Mouse (Mus musculus) neural tube, embryonic 15.5 days (tissue): Measurements from ENCODE around the gene Fsd2. TPM values are rescaled to one million over a fixed set of nuclear protein-coding genes. Genes with fewer than 3 reads are reported as not detected.

ENCODE experiments used
- ATAC-seq: fragments of 200-750 bp; cut with Nextera tagmentation; 2 replicates; pipeline ENCODE4 v1.8.0; 2017; ENCODE audit warnings: mild to moderate bottlenecking, moderate TSS enrichment, moderate library complexity; ENCODE audit not compliant: low FRiP score
- H3K27ac ChIP-seq: fragments of 300-500 bp; sonication (generic); replicated peaks from 2 replicates; pipeline ENCODE4 v1.5.1; 2015; ENCODE audit warnings: mild to moderate bottlenecking, inconsistent platforms
- H3K27me3 ChIP-seq: fragments of 300-500 bp; sonication (generic); replicated peaks from 2 replicates; pipeline ENCODE4 v1.6.1; 2015; ENCODE audit warnings: inconsistent platforms
- H3K36me3 ChIP-seq: fragments of 300-500 bp; sonication (generic); 2 replicates; pipeline ENCODE4 v1.6.1; 2015; ENCODE audit warnings: inconsistent platforms
- H3K4me1 ChIP-seq: fragments of 300-500 bp; sonication (generic); 2 replicates; pipeline ENCODE4 v1.6.1; 2015; ENCODE audit warnings: inconsistent platforms
- H3K4me2 ChIP-seq: fragments of 300-500 bp; sonication (generic); 2 replicates; pipeline ENCODE4 v1.6.1; 2015; ENCODE audit warnings: inconsistent platforms, mild to moderate bottlenecking, moderate library complexity
- H3K4me3 ChIP-seq: fragments of 300-500 bp; sonication (generic); replicated peaks from 2 replicates; pipeline ENCODE4 v1.5.1; 2015; ENCODE audit warnings: mild to moderate bottlenecking, inconsistent platforms
- H3K9ac ChIP-seq: fragments of 300-500 bp; sonication (generic); replicated peaks from 2 replicates; pipeline ENCODE4 v1.6.1; 2015; ENCODE audit warnings: mild to moderate bottlenecking, inconsistent platforms
- H3K9me3 ChIP-seq: fragments of 300-500 bp; sonication (generic); replicated peaks from 2 replicates; pipeline ENCODE4 v1.6.1; 2016; ENCODE audit warnings: inconsistent platforms
- WGBS: fragments of 180-500 bp; shearing (Covaris S2); methylation state at CpG from one replicate; pipeline ENCODE4 v1.1.7; 2015; ENCODE audit warnings: mixed read lengths; 5-methylcytosine and 5-hydroxymethylcytosine counted together
- polyA plus RNA-seq: library from polyadenylated mRNA; unstranded; fragments of >200 nt; fragmentation: Nextera tagmentation; extraction: Ambion mirVana; gene quantifications from 2 replicates; pipeline ENCODE4 v1.2.1, GENCODE M21; 2015

Fsd2 gene
- polyA plus RNA-seq, 1 experiment from 2014 or later = 0.28 TPM

DNA sequence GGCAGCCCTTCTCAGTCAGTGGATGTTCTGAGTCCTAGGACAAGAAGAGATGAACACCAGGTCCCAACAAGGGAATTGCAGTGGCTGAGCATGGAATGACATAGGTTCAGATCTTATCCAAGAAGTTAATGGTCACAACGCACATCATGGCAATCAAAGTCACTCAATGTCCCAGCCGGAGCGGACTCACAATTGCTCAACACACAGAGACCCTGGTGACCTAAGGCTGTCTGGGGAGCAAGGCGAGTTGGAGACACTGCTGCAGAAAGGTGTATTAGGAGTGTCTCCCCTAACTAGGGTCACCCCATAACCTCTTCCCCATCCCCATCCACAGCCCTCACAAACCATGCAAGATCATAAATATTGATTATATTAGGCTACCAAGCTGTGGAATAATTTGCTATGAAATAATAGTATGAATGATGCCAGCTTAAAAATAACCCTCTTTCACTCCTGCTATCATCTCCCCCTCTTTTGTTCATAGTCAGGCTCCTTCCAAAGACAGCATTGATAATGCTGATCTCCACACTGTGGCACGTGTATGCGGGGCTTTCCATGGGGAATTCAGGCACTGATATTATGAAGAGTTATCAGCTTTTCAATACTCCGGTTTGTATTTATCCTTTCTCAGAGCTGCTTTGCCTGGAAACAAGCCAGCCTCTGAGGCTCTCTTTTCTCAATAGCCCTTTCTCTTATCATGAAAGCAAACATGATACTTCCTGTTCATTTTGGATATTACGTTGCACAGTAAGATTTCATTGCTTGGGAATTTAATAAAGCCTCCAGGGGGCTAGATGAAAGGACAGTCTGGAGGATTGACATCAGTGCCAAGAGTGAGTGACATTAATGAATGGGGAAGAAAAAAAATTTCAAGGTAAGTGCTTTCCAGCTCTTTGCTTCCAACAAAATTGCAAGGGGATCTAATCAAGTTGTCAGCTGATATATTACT is 6.4 kb downstream of the Fsd2 start:
- WGBS = 69% methylated on average over 8 of the region's 8 CpGs
- no peak for ATAC-seq
- no peaks in the 10 kb centered on the region for H3K4me1 ChIP-seq
- no peaks in the 10 kb centered on the region for H3K27me3 ChIP-seq
- H3K4me2 ChIP-seq = no peak overlapping the region
- no peaks in the 10 kb centered on the region for H3K36me3 ChIP-seq
- H3K27ac ChIP-seq = no peak overlapping the region
- no peaks in the 10 kb centered on the region for H3K9me3 ChIP-seq
- H3K9ac ChIP-seq = no peak overlapping the region
- no peak overlapping the region for H3K4me3 ChIP-seq

DNA sequence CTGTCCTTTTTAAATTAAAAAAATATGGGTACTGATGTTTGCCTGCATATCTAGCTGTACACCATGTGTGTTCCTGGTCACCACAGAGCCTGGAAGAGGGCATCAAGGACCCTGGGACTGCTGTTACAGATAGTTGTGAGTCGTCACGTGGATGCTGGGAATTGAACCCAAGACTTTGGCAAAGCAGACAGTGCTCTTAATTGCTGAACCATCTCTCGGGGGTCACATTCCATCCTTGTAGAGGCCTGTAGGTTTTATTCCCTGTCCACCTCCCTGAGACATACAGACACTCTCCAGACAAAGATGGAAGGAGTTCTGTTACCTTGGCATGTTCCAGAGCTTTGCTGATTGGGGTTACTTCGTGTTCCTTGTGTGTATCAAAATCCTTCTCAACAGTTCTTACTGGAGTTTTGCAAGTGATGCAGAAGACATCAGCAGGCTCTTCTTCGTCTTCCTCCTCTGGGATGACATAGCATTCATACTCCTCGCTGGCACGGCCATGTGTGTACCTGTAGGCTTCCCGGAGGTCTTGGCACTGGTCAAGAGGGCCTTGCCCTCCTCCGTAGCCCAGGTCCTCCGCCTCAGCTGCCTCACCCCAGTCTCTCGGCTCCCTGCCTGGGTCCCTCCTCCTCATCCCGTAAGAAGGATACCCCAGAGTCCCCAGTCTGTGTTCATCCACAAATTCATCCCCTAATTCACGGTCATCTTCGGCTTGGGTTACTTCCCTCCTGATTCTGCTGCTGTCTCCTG is 7.3 kb downstream of the Fsd2 start:
- Histone ChIP-seq H3K4me2 (no peak overlapping the region), H3K27ac (no peak overlapping the region), H3K9ac (no peak overlapping the region), H3K27me3 (no peaks in the 10 kb centered on the region), H3K36me3 (no peaks in the 10 kb centered on the region), H3K9me3 (no peaks in the 10 kb centered on the region), H3K4me1 (no peaks in the 10 kb centered on the region), H3K4me3 (no peak overlapping the region)
- ATAC-seq = no peak
- WGBS = 89% methylated on average over 14 of the region's 14 CpGs

DNA sequence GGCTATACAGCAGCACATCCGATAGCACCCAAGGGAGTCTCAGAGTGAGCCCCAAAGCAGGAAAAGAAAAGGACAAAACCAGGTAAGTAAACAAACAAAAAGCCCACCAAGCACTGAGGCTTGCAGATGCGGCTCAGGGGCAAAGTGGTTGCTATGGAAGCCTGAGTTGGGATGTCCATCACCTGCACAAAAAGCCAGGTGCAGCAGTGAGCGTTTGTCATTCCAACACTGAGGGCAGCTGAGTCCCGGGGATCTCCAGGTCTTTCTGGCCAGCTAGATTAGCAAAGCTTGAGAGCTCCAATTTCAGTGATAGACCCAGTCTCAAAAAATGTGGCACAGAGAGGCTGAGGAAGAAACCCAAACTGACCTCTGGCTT is 8.8 kb downstream of the Fsd2 start:
- Histone ChIP-seq H3K9ac (no peak overlapping the region), H3K4me2 (no peak overlapping the region), H3K4me1 (no peaks in the 10 kb centered on the region)

DNA sequence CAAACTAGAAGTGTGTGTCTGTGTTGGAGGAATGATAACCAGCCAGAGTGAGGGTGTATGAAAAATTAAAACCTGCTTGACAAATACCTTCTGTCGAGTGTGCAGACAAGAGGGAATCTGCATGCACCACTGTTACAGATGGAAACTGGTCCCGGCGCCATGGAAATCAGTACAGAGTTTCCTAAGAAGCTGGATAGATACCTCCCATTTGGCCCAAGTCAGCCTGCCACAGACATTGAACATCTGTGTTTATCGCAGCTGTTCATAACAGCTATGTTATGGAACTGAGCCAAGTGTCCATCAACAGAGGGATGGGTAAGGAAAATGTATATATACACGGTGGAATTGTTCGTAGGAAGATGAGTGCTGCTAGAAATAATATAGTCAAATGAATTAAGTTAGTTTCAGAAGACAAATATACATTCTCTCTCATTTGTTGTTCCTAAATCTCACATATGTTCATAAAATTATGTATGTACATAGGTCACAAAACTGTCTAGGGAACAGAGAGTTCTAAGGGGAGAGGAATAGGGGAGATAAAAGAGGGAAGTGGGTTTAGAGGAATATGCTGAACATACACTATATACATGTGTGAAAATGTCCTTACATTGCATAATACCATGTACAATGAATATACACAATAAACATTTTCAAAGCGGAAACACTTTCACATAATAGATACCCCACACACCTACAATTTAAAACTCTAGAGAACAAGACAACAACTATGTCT is 9.3 kb downstream of the Fsd2 start:
- H3K9ac ChIP-seq = no peak overlapping the region
- ATAC-seq = no peak
- H3K36me3 ChIP-seq = no peaks in the 10 kb centered on the region
- H3K4me3 ChIP-seq = no peak overlapping the region
- H3K27me3 ChIP-seq = no peaks in the 10 kb centered on the region
- 71% methylated on average over 7 of the region's 7 CpGs for WGBS
- H3K4me2 ChIP-seq = no peak overlapping the region
- no peak overlapping the region for H3K27ac ChIP-seq
- H3K4me1 ChIP-seq = no peaks in the 10 kb centered on the region
- H3K9me3 ChIP-seq = no peaks in the 10 kb centered on the region

More for the DNA sequence above, 8.8 kb downstream of the Fsd2 start:
- Histone ChIP-seq H3K27me3 (no peaks in the 10 kb centered on the region), H3K9me3 (no peaks in the 10 kb centered on the region), H3K27ac (no peak overlapping the region), H3K36me3 (no peaks in the 10 kb centered on the region), H3K4me3 (no peak overlapping the region)
- ATAC-seq = no peak
- 77% methylated on average over 4 of the region's 4 CpGs for WGBS

DNA sequence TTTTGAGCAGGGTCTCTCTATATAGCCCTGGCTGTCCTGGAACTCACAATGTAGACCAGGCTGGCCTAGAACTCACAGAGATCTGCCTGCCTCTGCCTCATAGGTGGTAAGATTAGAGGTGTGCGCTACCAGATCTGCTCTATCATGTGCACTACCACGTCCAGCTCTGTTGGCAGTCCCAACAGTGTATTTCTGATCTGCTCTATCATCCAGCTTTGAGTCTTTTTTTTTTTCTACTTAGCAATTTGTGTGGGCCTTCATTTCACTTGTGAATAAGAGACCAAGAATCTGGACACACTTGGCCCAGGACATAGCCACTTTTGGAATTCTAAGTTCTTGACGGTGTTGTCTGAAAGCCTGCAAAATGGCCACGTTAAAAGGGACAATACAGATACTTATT is 9.9 kb downstream of the Fsd2 start:
- Histone ChIP-seq H3K27ac (no peak overlapping the region), H3K36me3 (no peaks in the 10 kb centered on the region), H3K27me3 (no peaks in the 10 kb centered on the region), H3K4me1 (no peaks in the 10 kb centered on the region), H3K9ac (no peak overlapping the region), H3K4me2 (no peak overlapping the region), H3K9me3 (no peaks in the 10 kb centered on the region), H3K4me3 (no peak overlapping the region)
- no peak for ATAC-seq
- WGBS = 89% methylated on average over 4 of the region's 4 CpGs

DNA sequence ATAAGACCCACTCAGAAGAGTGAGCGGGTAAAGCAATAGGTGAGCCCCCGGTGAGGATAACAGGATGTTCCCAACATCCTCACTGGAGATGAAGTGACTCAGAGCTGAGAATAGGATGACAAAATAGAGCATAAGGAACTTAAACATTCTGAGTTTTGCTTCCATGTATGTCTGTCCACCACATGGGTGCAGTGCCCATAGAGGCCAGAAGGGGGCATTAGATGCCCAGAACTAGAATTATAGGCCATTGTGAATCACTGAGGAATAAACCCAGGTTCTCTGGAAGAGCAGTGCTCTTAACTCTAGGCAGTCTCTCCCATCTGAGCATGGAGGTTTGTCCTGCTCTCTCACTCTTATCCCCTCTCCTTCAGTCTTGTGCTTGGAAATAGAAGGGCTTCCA is 12.4 kb downstream of the Fsd2 start:
- Histone ChIP-seq H3K27ac (no peak overlapping the region), H3K9me3 (no peaks in the 10 kb centered on the region), H3K4me3 (no peak overlapping the region), H3K9ac (no peak overlapping the region), H3K27me3 (no peaks in the 10 kb centered on the region), H3K36me3 (no peaks in the 10 kb centered on the region), H3K4me1 (no peaks in the 10 kb centered on the region), H3K4me2 (no peak overlapping the region)
- no peak for ATAC-seq
- 85% methylated on average over 2 of the region's 2 CpGs for WGBS

DNA sequence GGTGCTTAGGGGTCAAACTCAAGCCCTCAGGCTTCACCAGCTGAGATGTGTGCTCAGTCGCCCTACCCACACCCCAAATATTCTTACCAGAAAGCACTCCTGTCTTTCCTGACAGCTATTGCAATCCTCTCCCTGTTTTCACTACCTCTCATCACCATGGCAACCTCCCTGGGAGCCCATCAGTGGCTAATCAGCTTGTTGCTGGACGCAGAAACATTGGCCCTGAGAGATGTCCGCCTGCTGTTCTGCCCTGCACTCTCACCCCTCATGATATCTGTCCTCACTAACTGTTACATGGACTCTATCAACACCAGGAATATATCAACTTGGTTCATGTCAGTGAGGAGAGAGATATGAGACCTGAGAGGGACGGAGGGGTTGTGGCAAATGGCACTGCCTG is 13.2 kb downstream of the Fsd2 start:
- no peaks in the 10 kb centered on the region for H3K9me3 ChIP-seq
- ATAC-seq = peak; percentile 65; the same call in 1 of the 2 replicates
- no peak overlapping the region for H3K4me2 ChIP-seq
- no peaks in the 10 kb centered on the region for H3K27me3 ChIP-seq
- WGBS = 43% methylated on average over 4 of the region's 4 CpGs
- H3K9ac ChIP-seq = no peak overlapping the region
- no peaks in the 10 kb centered on the region for H3K4me1 ChIP-seq
- H3K27ac ChIP-seq = no peak overlapping the region
- no peaks in the 10 kb centered on the region for H3K36me3 ChIP-seq
- no peak overlapping the region for H3K4me3 ChIP-seq

DNA sequence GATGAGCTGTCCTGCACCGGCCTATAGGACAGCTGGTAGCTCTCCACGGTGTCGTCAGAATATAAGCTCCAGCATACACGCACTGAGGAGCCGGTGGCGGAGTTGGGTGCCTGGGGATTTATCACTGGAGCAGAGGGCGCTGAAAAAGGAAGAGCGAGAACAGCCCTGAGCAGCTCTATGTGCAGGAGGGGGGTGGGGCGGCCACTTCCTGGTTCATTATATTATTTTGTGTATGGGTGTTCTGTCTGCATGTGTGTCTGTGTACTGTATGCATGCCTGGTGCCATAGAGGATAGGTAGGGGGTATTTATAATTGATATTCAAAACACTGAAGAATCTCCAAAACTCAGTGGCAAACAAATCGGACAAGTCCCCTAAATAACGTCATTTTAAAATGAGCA is 17.9 kb downstream of the Fsd2 start:
- H3K36me3 ChIP-seq = no peaks in the 10 kb centered on the region
- no peak overlapping the region for H3K27ac ChIP-seq
- no peaks in the 10 kb centered on the region for H3K9me3 ChIP-seq
- WGBS = 68% methylated on average over 11 of the region's 11 CpGs
- no peak overlapping the region for H3K4me3 ChIP-seq
- no peaks in the 10 kb centered on the region for H3K27me3 ChIP-seq
- H3K4me2 ChIP-seq = no peak overlapping the region
- no peak for ATAC-seq
- H3K9ac ChIP-seq = no peak overlapping the region
- H3K4me1 ChIP-seq = no peaks in the 10 kb centered on the region

DNA sequence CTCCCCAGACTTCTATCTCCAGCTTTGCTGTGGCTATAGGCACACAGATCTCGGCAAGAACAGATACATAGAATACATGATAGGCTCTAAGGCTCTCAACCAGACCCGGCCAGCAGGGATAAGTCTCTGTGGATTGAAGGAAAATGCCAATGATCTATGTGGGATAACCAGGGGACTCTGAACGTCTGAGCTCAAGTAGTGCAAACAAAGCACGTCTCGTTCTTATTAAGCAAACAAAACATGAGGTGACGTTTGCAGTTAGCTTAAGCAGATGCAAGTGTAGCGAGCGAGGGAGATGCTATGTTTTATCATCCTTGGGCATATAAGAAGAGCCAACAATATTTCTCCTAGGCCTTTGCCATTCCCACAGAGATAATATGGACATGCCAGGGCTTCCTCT is 23.8 kb downstream of the Fsd2 start:
- 91% methylated on average over 8 of the region's 8 CpGs for WGBS
- no peak for ATAC-seq

DNA sequence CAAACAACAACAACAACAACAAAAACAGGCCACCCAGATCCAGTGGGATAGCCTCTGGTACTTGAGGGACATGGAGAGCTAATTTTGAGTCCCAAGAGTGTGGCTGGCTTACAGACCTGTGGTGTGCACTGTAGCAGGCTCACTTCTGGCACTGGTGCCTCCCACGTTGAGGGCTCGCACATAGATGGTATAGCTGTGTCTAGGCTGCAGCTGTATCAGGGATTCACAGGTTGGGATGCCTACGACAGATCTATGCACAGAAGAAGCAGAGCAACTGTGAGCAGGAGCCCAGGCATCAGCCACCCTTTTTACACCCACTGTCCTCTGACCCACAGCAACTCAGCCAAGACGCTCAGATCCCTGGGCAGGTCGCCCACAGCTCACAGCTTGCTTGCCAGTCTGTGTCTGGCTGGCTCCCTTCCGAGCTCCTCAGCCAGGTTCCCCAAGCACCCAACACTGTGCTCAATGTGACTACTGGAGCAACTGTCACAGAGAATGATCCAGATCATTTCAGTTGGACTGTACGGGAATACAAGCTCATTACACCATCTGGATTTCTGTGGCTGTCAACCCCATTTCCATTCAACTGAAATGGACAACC is 24.7 kb downstream of the Fsd2 start:
- Histone ChIP-seq H3K9ac (no peak overlapping the region), H3K27me3 (no peaks in the 10 kb centered on the region), H3K4me3 (no peak overlapping the region), H3K36me3 (no peaks in the 10 kb centered on the region), H3K27ac (no peak overlapping the region), H3K4me2 (no peak overlapping the region), H3K4me1 (no peaks in the 10 kb centered on the region), H3K9me3 (no peaks in the 10 kb centered on the region)
- WGBS = 84% methylated on average over 7 of the region's 7 CpGs
- no peak for ATAC-seq

More for the DNA sequence above, 23.8 kb downstream of the Fsd2 start:
- H3K36me3 ChIP-seq = no peaks in the 10 kb centered on the region
- no peak overlapping the region for H3K27ac ChIP-seq
- H3K9me3 ChIP-seq = no peaks in the 10 kb centered on the region
- H3K27me3 ChIP-seq = no peaks in the 10 kb centered on the region
- no peak overlapping the region for H3K9ac ChIP-seq
- no peak overlapping the region for H3K4me3 ChIP-seq
- H3K4me1 ChIP-seq = no peaks in the 10 kb centered on the region
- H3K4me2 ChIP-seq = no peak overlapping the region

DNA sequence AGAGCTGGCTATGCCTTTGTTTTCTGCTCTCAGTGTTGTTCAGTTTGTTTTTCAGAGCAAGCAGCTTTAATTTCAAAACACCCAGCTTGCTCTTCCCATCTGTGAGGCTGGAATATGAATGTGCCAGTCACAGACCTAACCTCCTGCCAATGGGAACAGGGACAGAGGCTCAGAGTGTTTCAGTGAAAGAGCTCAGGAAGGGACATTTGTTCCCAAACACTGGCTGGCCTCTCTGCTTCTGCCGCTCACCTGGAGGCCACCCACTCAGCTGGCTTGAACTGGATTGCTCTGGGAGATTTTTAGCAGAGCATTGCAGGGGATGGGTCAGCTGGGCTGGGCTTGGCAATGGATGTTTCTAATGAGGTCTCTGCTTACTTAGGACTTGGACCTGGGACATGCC is 25.7 kb downstream of the Fsd2 start:
- WGBS = 72% methylated on average over 1 of the region's 1 CpGs
- ATAC-seq = no peak
- H3K27ac ChIP-seq = no peak overlapping the region

More for the DNA sequence above, 25.7 kb downstream of the Fsd2 start:
- no peak overlapping the region for H3K9ac ChIP-seq
- no peak overlapping the region for H3K4me2 ChIP-seq
- no peaks in the 10 kb centered on the region for H3K9me3 ChIP-seq
- no peaks in the 10 kb centered on the region; the same call in 1 of the 2 replicates for H3K36me3 ChIP-seq
- H3K4me3 ChIP-seq = no peak overlapping the region
- no peaks in the 10 kb centered on the region for H3K4me1 ChIP-seq
- no peaks in the 10 kb centered on the region for H3K27me3 ChIP-seq
